Mouse (Mus musculus) bone marrow, adult 2 months (tissue): Measurements from ENCODE around the gene Saxo1.

ENCODE experiments used
- CTCF ChIP-seq: fragments of 200-500 bp; IDR thresholded peaks from 2 replicates; pipeline ENCODE4 v1.5.1; 2011; ENCODE audit warnings: low read length, control low read depth; ENCODE audit not compliant: control insufficient read depth, insufficient read depth
- POLR2A ChIP-seq: fragments of 200-500 bp; IDR thresholded peaks from 2 replicates; pipeline ENCODE4 v1.6.1; 2011; ENCODE audit warnings: low read depth, mild to moderate bottlenecking, control low read depth, low read length, borderline replicate concordance; ENCODE audit not compliant: control insufficient read depth

- TF ChIP-seq CTCF: no peak
- no peak for TF ChIP-seq POLR2A
These were observed 121.8 kb downstream of the Saxo1 start for GRCm38 (mm10) chr4:86436336-86436735.
